Comparison of ENCODE assay signal across 11 mouse cellular contexts in genomic region chr15:97458139-97458747, GRCm38 (mm10).
A peak's percentile ranks its signal among the peaks of the same experiment; 100 is the strongest.
DNase-seq lines count a peak whose midpoint lies in the region; ATAC-seq lines count a peak whose summit lies in the region.
"Had no signal": no experiment of that assay in that cellular context is flagged by ENCODE, and none has a peak within 500 bp of the region (broad histone marks: within the 10 kb centered on the region; RNA-seq: fewer than 3 reads in every experiment).

No protein-coding gene starts in this region.

- no peak overlapping the region for H3K9ac ChIP-seq in kidney, embryonic 14.5 days (ENCODE audit: low read depth, low read length)
- H3K9ac ChIP-seq: liver, embryonic 14.5 days had no signal

- WGBS in kidney, embryonic 14.5 days = 36% methylated on average over 17 of the region's 17 CpGs

- no peak overlapping the region for H3K27ac ChIP-seq in kidney, embryonic 14.5 days (ENCODE audit: low read depth, low read length)
- H3K27ac ChIP-seq: liver, embryonic 14.5 days had no signal

- H3K9me3 ChIP-seq in kidney, embryonic 14.5 days (ENCODE audit: control insufficient read depth, low read length) = no peaks in the 10 kb centered on the region

- ATAC-seq in kidney, embryonic 14.5 days (ENCODE audit: low FRiP score, low TSS enrichment) = no peak
- peak; percentile 56 for ATAC-seq in activated CD4-positive, CD25-positive, alpha-beta regulatory T cell, adult 4 months

- peak overlapping the region; percentile 21 for H3K4me2 ChIP-seq in kidney, embryonic 14.5 days (replicated peaks; ENCODE audit: low read depth, low read length)

- no peaks in the 10 kb centered on the region for H3K4me1 ChIP-seq in kidney, embryonic 14.5 days (ENCODE audit: control insufficient read depth, insufficient read depth, low read length)

- H3K27me3 ChIP-seq in kidney, embryonic 14.5 days (ENCODE audit: control insufficient read depth, insufficient read depth, low read length) = no peaks in the 10 kb centered on the region

- H3K4me3 ChIP-seq in kidney, embryonic 14.5 days (ENCODE audit: low read length) = no peak overlapping the region

- no peak for DNase-seq in kidney, postnatal 4 days
- DNase-seq in induced T-regulatory cell, adult 2 months (ENCODE audit: low read depth) = peak; percentile 87
- peak; percentile 57 for DNase-seq in retina, postnatal 7 days (ENCODE audit: low read depth, low spot score)
- DNase-seq in gastrocnemius, adult 8-10 months (ENCODE audit: low spot score in 2 of 2) = no peak
- no peak for DNase-seq in kidney, adult 11 months
- DNase-seq in cerebellum, postnatal 25 days = no peak
- DNase-seq: cerebellum, postnatal 10 days; gastrocnemius, postnatal 25 days had no signal

- H3K36me3 ChIP-seq in kidney, embryonic 14.5 days (ENCODE audit: control insufficient read depth, insufficient read depth, low read length) = no peaks in the 10 kb centered on the region

Comparison
In these comparisons a context has a peak if more than half of its experiments do, and no peak if none do; other contexts are left out.
1. DNase-seq: peak in induced T-regulatory cell, adult 2 months (single experiment) and retina, postnatal 7 days (single experiment); none in kidney, postnatal 4 days (0 of 2), gastrocnemius, adult 8-10 months (0 of 2), kidney, adult 11 months (single experiment) and cerebellum, postnatal 25 days (0 of 2).